Mouse (Mus musculus): Measurements from ENCODE around the gene Cyp2d34. TPM values are rescaled to one million over a fixed set of nuclear protein-coding genes. Genes with fewer than 3 reads are reported as not detected.

The Cyp2d34 gene
- not detected in 2 replicates for polyA plus RNA-seq (2015; fragmentation: Nextera tagmentation; extraction: Ambion mirVana)

DNA sequence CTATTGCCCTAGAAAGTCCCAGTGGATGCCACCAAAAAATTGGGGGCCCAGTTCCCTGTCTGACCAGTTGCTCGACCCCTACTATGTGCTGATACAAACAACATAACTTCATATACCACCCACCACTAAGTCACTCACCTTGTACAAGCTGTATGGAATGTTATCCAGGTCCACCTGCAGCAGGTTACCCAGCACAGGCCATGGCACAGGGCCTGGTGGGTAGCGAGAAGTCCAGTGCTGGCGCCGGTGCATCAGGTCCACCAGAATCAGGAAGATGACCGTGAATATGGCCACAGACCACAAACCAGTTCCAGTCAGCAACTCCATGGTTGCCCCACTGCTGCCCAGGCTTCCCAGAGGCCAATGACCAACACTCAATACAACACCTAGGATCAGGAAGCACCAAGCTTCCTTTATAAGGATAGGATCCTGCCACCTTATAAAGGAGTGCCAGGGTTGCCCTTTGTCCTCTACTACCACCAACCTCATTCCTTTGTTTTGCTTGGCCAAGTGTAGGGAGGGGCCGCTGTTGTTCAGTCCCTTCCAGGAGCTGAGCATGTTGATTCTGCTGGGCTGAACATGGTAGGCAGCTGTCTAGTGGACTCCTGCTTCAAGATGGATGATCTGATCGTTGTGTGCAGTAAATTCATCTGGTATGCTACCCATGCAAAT is at the start of gene Cyp2d34:
Gene Cyp2d34 (minus strand): TSS at position 416 of the 672 bp plus-strand sequence.
- Histone ChIP-seq H3K27ac (no peak within 1 kb of the TSS), H3K9me3 (no peaks in the 10 kb centered on the region), H3K4me3 (no peak within 1 kb of the TSS), H3K9ac (no peak within 1 kb of the TSS), H3K27me3 (no peaks in the 10 kb centered on the region), H3K4me1 (no peaks in the 10 kb centered on the region), H3K4me2 (no peak within 1 kb of the TSS), H3K36me3 (no peaks in the 10 kb centered on the region)
- no peak for ATAC-seq (ENCODE audit: insufficient number of reproducible peaks, insufficient read depth, low FRiP score, low TSS enrichment, low read depth)
- WGBS: 86% methylated on average over 7 of the region's 7 CpGs

DNA sequence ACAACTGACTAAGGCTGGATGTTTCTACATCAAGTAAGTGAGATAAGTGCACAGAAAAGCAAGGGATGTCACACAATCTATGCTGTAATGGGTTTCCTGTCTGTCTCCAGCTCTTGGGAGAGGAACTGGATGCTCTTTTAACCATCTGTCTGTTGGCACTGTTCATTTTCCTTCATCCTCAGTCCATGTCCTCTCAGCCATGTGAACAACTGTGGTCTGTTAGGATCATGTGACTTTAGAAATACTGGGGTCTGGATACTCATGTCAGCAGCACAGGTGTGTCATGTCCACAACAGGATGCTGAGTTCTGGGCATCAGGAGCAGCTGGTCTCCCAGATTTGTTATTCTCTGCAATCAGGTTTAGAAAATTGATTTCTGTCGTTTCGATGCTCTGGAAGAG is 35.6 kb upstream of the Cyp2d34 start:
- Histone ChIP-seq H3K4me3 (no peak overlapping the region), H3K9me3 (no peaks in the 10 kb centered on the region), H3K36me3 (no peaks in the 10 kb centered on the region), H3K4me2 (no peak overlapping the region), H3K27ac (no peak overlapping the region), H3K27me3 (no peaks in the 10 kb centered on the region), H3K9ac (no peak overlapping the region), H3K4me1 (no peaks in the 10 kb centered on the region)
- no peak for ATAC-seq (ENCODE audit: insufficient number of reproducible peaks, insufficient read depth, low FRiP score, low TSS enrichment, low read depth)
- WGBS: 72% methylated on average over 2 of the region's 2 CpGs

GRCm38 (mm10) chr15:82644371-82644770 is 23.6 kb upstream of the Cyp2d34 start:
- Histone ChIP-seq H3K4me3 (no peak overlapping the region), H3K36me3 (no peaks in the 10 kb centered on the region), H3K4me1 (no peaks in the 10 kb centered on the region), H3K4me2 (no peak overlapping the region), H3K9ac (no peak overlapping the region), H3K27me3 (no peaks in the 10 kb centered on the region), H3K9me3 (no peaks in the 10 kb centered on the region), H3K27ac (no peak overlapping the region)
- no peak for ATAC-seq (ENCODE audit: insufficient number of reproducible peaks, insufficient read depth, low FRiP score, low TSS enrichment, low read depth)
- WGBS: 69% methylated on average over 3 of the region's 3 CpGs

GRCm38 (mm10) chr15:82643771-82644170 is 23.0 kb upstream of the Cyp2d34 start:
- no peak overlapping the region for H3K4me2 ChIP-seq
- no peaks in the 10 kb centered on the region for H3K27me3 ChIP-seq
- H3K9ac ChIP-seq: no peak overlapping the region
- no peaks in the 10 kb centered on the region for H3K36me3 ChIP-seq
- no peak overlapping the region for H3K4me3 ChIP-seq
- WGBS: 89% methylated on average over 5 of the region's 5 CpGs
- H3K4me1 ChIP-seq: no peaks in the 10 kb centered on the region
- no peak overlapping the region for H3K27ac ChIP-seq
- no peaks in the 10 kb centered on the region for H3K9me3 ChIP-seq
- no peak for ATAC-seq (ENCODE audit: insufficient number of reproducible peaks, insufficient read depth, low FRiP score, low TSS enrichment, low read depth)

- H3K4me1 ChIP-seq: no peaks in the 10 kb centered on the region
- no peaks in the 10 kb centered on the region for H3K36me3 ChIP-seq
- H3K4me3 ChIP-seq: no peak overlapping the region
- H3K27ac ChIP-seq: no peak overlapping the region
- no peaks in the 10 kb centered on the region for H3K9me3 ChIP-seq
- 77% methylated on average over 3 of the region's 3 CpGs for WGBS
- H3K9ac ChIP-seq: no peak overlapping the region
- H3K27me3 ChIP-seq: no peaks in the 10 kb centered on the region
- no peak overlapping the region for H3K4me2 ChIP-seq
- ATAC-seq (ENCODE audit: insufficient number of reproducible peaks, insufficient read depth, low FRiP score, low TSS enrichment, low read depth): no peak
These were observed 22.0 kb upstream of the Cyp2d34 start for GRCm38 (mm10) chr15:82642771-82643170.

DNA sequence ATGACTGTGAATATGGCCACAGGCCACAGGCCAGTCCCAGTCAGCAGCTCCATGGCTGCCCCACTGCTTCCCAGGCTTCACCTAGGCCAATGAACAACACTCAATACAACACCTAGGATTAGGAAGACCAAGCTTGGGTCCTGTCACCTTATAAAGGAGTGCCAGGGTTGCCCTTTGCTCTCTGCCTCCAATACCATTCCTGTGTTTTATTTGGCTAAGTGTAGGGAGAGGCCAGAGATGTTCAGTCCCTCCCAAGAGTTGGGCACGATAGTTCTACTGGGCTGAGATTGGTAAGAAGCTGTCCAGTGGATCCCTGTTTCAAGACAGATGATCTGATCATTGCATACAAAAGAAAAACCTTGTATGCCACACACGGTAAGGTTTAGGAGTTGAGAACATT is 21.2 kb upstream of the Cyp2d34 start:
- ATAC-seq (ENCODE audit: insufficient number of reproducible peaks, insufficient read depth, low FRiP score, low TSS enrichment, low read depth): no peak
- Histone ChIP-seq H3K27me3 (no peaks in the 10 kb centered on the region), H3K4me3 (no peak overlapping the region), H3K9me3 (no peaks in the 10 kb centered on the region), H3K27ac (no peak overlapping the region), H3K4me2 (no peak overlapping the region), H3K4me1 (no peaks in the 10 kb centered on the region), H3K9ac (no peak overlapping the region), H3K36me3 (no peaks in the 10 kb centered on the region)
- WGBS: 72% methylated on average over 2 of the region's 2 CpGs

DNA sequence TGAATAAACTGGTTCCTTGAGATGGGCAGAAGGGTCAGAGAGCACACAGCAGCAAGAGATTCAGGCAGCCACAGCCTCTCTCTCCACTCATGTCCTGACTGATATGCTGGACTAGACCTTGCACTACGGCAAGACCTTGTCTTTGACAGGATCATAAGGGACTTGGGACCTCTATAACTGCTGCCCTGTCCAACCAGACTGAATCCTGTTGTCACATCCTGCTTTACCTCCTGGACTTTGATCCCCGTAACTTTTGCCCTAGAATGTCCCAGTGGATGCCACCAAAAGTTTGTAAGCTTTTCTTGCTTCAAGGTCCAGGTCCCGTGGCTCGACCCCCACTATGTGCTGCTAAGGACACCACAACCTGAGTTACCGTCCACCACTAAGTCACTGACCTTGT is 20.6 kb upstream of the Cyp2d34 start:
- no peak overlapping the region for H3K27ac ChIP-seq
- 83% methylated on average over 5 of the region's 5 CpGs for WGBS
- no peaks in the 10 kb centered on the region for H3K36me3 ChIP-seq
- no peak overlapping the region for H3K9ac ChIP-seq
- no peaks in the 10 kb centered on the region for H3K27me3 ChIP-seq
- H3K4me1 ChIP-seq: no peaks in the 10 kb centered on the region
- no peaks in the 10 kb centered on the region for H3K9me3 ChIP-seq
- no peak overlapping the region for H3K4me2 ChIP-seq
- ATAC-seq (ENCODE audit: insufficient number of reproducible peaks, insufficient read depth, low FRiP score, low TSS enrichment, low read depth): no peak
- no peak overlapping the region for H3K4me3 ChIP-seq

GRCm38 (mm10) chr15:82640201-82640600 is 19.5 kb upstream of the Cyp2d34 start:
- no peaks in the 10 kb centered on the region for H3K4me1 ChIP-seq
- no peaks in the 10 kb centered on the region for H3K36me3 ChIP-seq
- no peak overlapping the region for H3K4me2 ChIP-seq
- no peak overlapping the region for H3K4me3 ChIP-seq
- 90% methylated on average over 7 of the region's 7 CpGs for WGBS
- H3K27me3 ChIP-seq: no peaks in the 10 kb centered on the region
- H3K9me3 ChIP-seq: no peaks in the 10 kb centered on the region
- no peak overlapping the region for H3K27ac ChIP-seq
- ATAC-seq (ENCODE audit: insufficient number of reproducible peaks, insufficient read depth, low FRiP score, low TSS enrichment, low read depth): no peak
- no peak overlapping the region for H3K9ac ChIP-seq

DNA sequence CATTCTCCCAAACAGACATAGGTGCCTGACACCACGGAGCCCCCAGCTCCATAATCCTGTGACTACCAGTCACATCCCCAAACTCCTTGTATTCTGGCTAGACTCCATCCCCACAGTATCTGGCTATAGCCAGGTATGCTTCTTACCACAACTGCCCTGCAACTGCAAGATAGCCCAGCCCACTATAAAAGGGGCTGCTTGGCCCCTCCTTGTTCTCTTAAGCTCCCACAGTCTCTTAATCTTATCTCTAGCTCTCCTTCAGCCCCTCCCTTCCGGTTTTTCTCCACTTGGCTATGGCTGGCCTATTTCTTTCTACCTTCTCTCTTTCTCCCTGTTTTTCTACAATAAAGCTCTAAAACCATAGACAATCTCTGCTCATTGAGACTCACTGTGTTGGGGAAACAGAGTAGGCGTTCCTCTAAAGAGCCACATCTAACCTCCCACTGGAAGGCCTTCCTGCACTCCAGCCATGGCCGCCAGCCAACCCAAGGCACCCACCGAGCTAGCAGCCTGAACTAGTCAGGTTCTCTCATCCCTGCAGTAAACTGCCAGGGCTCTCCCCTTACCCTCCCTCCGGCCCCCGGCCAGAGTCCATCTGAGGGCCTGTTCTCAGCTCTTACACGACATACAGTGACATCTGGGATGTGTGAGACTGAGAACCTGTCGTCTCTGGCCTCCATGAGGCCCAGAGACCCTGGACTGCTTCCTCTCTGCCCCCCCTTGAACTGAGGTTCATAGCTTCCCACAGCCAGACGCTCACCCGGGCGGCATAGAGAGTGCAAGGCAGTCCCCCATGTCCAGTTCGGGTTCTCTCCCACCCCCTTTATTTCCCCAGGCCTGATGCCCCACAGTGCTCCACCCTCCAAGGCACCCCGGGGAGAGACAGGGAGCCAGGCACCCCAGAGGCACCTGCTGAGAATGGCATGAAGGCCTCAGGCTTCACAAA is 16.7 kb upstream of the Cyp2d34 start:
- ATAC-seq (ENCODE audit: insufficient number of reproducible peaks, insufficient read depth, low FRiP score, low TSS enrichment, low read depth): no peak
- Histone ChIP-seq H3K27ac (no peak overlapping the region), H3K4me1 (no peaks in the 10 kb centered on the region), H3K4me2 (no peak overlapping the region), H3K9ac (no peak overlapping the region), H3K4me3 (no peak overlapping the region), H3K27me3 (no peaks in the 10 kb centered on the region), H3K9me3 (no peaks in the 10 kb centered on the region), H3K36me3 (no peaks in the 10 kb centered on the region)
- 82% methylated on average over 14 of the region's 14 CpGs for WGBS

DNA sequence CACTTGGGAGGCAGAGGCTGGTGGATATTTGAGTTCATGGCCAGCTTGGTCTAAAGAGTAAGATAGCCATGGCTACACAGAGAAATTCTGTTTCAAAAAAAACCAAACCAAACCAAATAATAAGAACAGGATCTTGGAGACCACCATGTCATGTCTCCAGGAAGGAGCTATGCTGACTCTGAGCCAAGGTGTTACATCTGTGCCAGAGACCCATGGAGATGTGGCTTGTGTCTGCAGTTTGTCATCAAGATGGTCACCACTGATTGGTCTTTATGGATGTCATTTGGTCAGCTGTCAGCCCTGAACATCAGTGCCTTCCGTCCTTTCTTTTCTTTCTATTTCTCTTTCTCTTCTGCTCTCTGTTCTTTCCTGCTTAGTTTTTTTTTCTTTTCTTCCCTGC is 14.2 kb upstream of the Cyp2d34 start:
- Histone ChIP-seq H3K36me3 (no peaks in the 10 kb centered on the region), H3K4me2 (no peak overlapping the region), H3K4me1 (no peaks in the 10 kb centered on the region), H3K4me3 (no peak overlapping the region), H3K27me3 (no peaks in the 10 kb centered on the region), H3K9me3 (no peaks in the 10 kb centered on the region), H3K27ac (no peak overlapping the region), H3K9ac (no peak overlapping the region)
- no peak for ATAC-seq (ENCODE audit: insufficient number of reproducible peaks, insufficient read depth, low FRiP score, low TSS enrichment, low read depth)
- WGBS: 63% methylated on average over 1 of the region's 1 CpGs

- H3K9me3 ChIP-seq: no peaks in the 10 kb centered on the region
These were observed 1.2 kb upstream of the Cyp2d34 start for GRCm38 (mm10) chr15:82621993-82622392.

More at GRCm38 (mm10) chr15:82621993-82622392, 1.2 kb upstream of the Cyp2d34 start:
- Histone ChIP-seq H3K9ac (no peak overlapping the region), H3K4me2 (no peak overlapping the region), H3K27me3 (no peaks in the 10 kb centered on the region), H3K4me1 (no peaks in the 10 kb centered on the region), H3K36me3 (no peaks in the 10 kb centered on the region), H3K27ac (no peak overlapping the region), H3K4me3 (no peak overlapping the region)
- ATAC-seq (ENCODE audit: insufficient number of reproducible peaks, insufficient read depth, low FRiP score, low TSS enrichment, low read depth): no peak
- 74% methylated on average over 1 of the region's 1 CpGs for WGBS

Data from embryonic facial prominence, embryonic 13.5 days (tissue).